Mouse (Mus musculus) myocyte (in vitro differentiated cells): ENCODE measurements at regions not wholly inside any gene's neighbourhood (a gene's known extent, or its start where the extent isn't known, plus 50 kb on each side); places are given as distances from the start of the nearest gene placed in this dataset.

ENCODE experiments used
- H3K27me3 ChIP-seq: one replicate; pipeline ENCODE4 v1.6.1; 2011; ENCODE audit not compliant: control insufficient read depth, insufficient read depth, insufficient read length
- H3K36me3 ChIP-seq: one replicate; pipeline ENCODE4 v1.6.1; 2011; ENCODE audit not compliant: control insufficient read depth, insufficient read depth
- H3K4me2 ChIP-seq: one replicate; pipeline ENCODE4 v1.6.1; 2011; ENCODE audit warnings: low read depth, control low read depth
- H3K4me3 ChIP-seq: one replicate; pipeline ENCODE4 v1.5.1; 2011; ENCODE audit warnings: mild to moderate bottlenecking, control low read depth, moderate library complexity
- H3K79me2 ChIP-seq: one replicate; pipeline ENCODE4 v1.6.1; 2011; ENCODE audit not compliant: control insufficient read depth, insufficient read depth
- H3ac ChIP-seq: one replicate; pipeline ENCODE4 v1.6.1; 2011; ENCODE audit not compliant: control insufficient read depth, insufficient read length
- CEBPB ChIP-seq: IDR thresholded peaks from 2 replicates; pipeline ENCODE4 v1.6.1; 2011; ENCODE audit warnings: mild to moderate bottlenecking, moderate library complexity; ENCODE audit not compliant: poor library complexity, insufficient read depth, severe bottlenecking
- E2F4 ChIP-seq: IDR thresholded peaks from one replicate; pipeline ENCODE4 v1.6.1; 2011; ENCODE audit warnings: mild to moderate bottlenecking, control low read depth, moderate library complexity; ENCODE audit not compliant: insufficient read depth
- MAX ChIP-seq: IDR thresholded peaks from one replicate; pipeline ENCODE4 v1.6.1; 2011; ENCODE audit warnings: low read depth, mild to moderate bottlenecking, control low read depth
- MYOD1 ChIP-seq, 3 experiments: IDR thresholded peaks; one replicate each; pipeline ENCODE4 v1.6.1; 2011; ENCODE audit warnings: control low read depth in 2 of 3, low read depth in 2 of 3, mild to moderate bottlenecking in 2 of 3, moderate library complexity in 1 of 3; ENCODE audit not compliant: insufficient read length in 2 of 3, control insufficient read depth in 1 of 3
- MYOG ChIP-seq, 3 experiments: IDR thresholded peaks; one replicate each; pipeline ENCODE4 v1.6.1; 2011; ENCODE audit warnings: control low read depth in 2 of 3, low read depth in 2 of 3, mild to moderate bottlenecking in 2 of 3; ENCODE audit not compliant: insufficient read length in 2 of 3, control insufficient read depth in 1 of 3, insufficient read depth in 1 of 3
- POLR2A ChIP-seq: IDR thresholded peaks from one replicate; pipeline ENCODE4 v1.6.1; 2011; ENCODE audit warnings: low read depth, mild to moderate bottlenecking, control low read depth, moderate library complexity; ENCODE audit not compliant: insufficient read length
- POLR2AphosphoS2 ChIP-seq: IDR thresholded peaks from one replicate; pipeline ENCODE4 v1.6.1; 2011; ENCODE audit warnings: low read depth, control low read depth; ENCODE audit not compliant: insufficient read length
- REST ChIP-seq: IDR thresholded peaks from one replicate; pipeline ENCODE4 v1.6.1; 2011; ENCODE audit warnings: mild to moderate bottlenecking, control low read depth, moderate library complexity; ENCODE audit not compliant: insufficient read depth, insufficient read length
- SRF ChIP-seq: IDR thresholded peaks from one replicate; pipeline ENCODE4 v1.6.1; 2011; ENCODE audit warnings: low read depth; ENCODE audit not compliant: control insufficient read depth, insufficient read length
- TCF12 ChIP-seq: IDR thresholded peaks from one replicate; pipeline ENCODE4 v1.6.1; 2011; ENCODE audit warnings: mild to moderate bottlenecking, control low read depth; ENCODE audit not compliant: poor library complexity, insufficient read depth, severe bottlenecking
- TCF3 ChIP-seq: IDR thresholded peaks from one replicate; pipeline ENCODE4 v1.6.1; 2011; ENCODE audit warnings: low read depth, control low read depth; ENCODE audit not compliant: insufficient read length
- USF1 ChIP-seq: IDR thresholded peaks from one replicate; pipeline ENCODE4 v1.6.1; 2011; ENCODE audit warnings: low read depth, mild to moderate bottlenecking, control low read depth, moderate library complexity

DNA sequence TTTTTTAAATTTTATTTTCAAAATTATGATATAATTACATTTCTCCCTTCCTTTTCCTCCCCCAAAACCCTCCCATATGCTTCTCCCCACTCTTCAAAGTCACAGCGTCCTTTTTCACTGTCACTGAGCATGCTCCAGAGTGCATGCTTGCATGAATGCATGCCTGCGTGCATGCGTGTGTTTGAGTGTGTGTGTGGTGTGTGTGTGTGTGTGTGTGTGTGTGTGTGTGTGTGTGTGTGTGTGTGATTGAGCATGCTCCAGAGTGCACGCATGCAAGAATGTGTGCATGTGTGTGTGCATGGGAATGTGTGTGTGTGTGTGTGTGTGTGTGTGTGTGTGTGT is 101.6 kb upstream of the Kitl start:
- Histone ChIP-seq H3K4me3 (no peak overlapping the region), H3K4me2 (no peak overlapping the region), H3K36me3 (no peaks in the 10 kb centered on the region), H3K79me2 (no peaks in the 10 kb centered on the region), H3K27me3 (no peaks in the 10 kb centered on the region), H3ac (no peak overlapping the region)
- TF ChIP-seq USF1 (no peak), CEBPB (no peak), MYOD1 (IDR thresholded peaks at IDR 0.05; ENCODE audit: control insufficient read depth in 1 of 3, insufficient read length in 2 of 3, low read depth in 2 of 3) (no peak), MYOG (IDR thresholded peaks at IDR 0.05; ENCODE audit: control insufficient read depth in 1 of 3, insufficient read depth in 1 of 3, insufficient read length in 2 of 3, low read depth in 2 of 3) (no peak), SRF (no peak), POLR2A (no peak), POLR2AphosphoS2 (no peak), MAX (no peak), TCF3 (no peak), E2F4 (no peak), REST (no peak), TCF12 (no peak)

DNA sequence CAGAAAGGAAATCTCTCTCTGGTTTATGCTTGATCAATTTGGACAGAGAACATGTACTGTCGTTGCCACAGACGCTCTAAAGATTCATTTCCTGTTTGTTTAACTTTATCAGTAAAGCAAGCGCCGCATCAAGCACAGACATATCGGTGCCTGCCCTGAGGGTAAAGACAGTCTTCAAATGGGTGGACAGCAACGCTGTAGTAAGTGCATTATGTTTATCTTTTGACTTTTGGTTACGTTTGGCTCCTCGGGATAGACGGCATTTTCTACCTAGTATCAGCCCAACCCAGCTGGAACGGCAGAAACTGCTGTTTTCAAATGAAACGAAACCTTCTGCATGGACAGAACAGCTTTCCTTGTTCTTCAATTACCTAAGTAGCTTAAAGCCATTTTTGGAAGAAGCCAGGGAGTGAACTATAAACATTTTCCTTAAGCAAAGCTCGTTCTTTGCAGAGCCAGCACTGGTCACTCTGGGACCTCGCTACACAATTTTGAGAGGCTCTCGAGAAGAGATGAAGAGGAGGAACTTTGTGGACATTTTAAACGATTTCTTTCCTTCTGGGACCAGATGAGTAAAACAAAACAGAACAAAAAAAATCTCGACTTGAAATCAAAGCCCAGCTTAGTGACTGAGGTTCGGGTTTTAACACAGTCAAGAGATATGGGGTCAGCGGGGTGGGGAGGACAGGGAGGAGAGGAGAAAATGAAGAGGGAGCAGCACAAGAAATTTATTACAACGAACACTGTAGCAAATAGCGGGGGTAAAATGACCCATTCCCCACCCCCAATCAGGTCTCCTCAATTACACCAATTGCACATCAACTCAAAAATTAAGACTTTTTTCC is 102.2 kb upstream of the Kitl start:
- no peaks in the 10 kb centered on the region for H3K36me3 ChIP-seq
- no peak overlapping the region for H3K4me3 ChIP-seq
- no peak overlapping the region for H3K4me2 ChIP-seq
- TF ChIP-seq MYOD1 (IDR thresholded peaks at IDR 0.05; ENCODE audit: control insufficient read depth in 1 of 3, insufficient read length in 2 of 3, low read depth in 2 of 3) (no peak), TCF3 (no peak), TCF12 (no peak), E2F4 (no peak), CEBPB (no peak), MYOG (IDR thresholded peaks at IDR 0.05; ENCODE audit: control insufficient read depth in 1 of 3, insufficient read depth in 1 of 3, insufficient read length in 2 of 3, low read depth in 2 of 3) (no peak), SRF (no peak), REST (no peak), USF1 (no peak), MAX (no peak), POLR2AphosphoS2 (no peak), POLR2A (no peak)
- no peaks in the 10 kb centered on the region for H3K27me3 ChIP-seq
- no peaks in the 10 kb centered on the region for H3K79me2 ChIP-seq
- no peak overlapping the region for H3ac ChIP-seq

GRCm38 (mm10) chr10:99910011-99910723 is 105.3 kb upstream of the Kitl start:
- Histone ChIP-seq H3K4me2 (peak overlapping the region; percentile 40), H3K36me3 (no peaks in the 10 kb centered on the region), H3K79me2 (no peaks in the 10 kb centered on the region), H3K27me3 (no peaks in the 10 kb centered on the region), H3K4me3 (no peak overlapping the region), H3ac (no peak overlapping the region)
- TF ChIP-seq MYOG (IDR thresholded peaks at IDR 0.05; ENCODE audit: control insufficient read depth in 1 of 3, insufficient read depth in 1 of 3, insufficient read length in 2 of 3, low read depth in 2 of 3) (peak in 1 of 3 experiments; percentile 23), CEBPB (peak; percentile 56), MYOD1 (IDR thresholded peaks at IDR 0.05; ENCODE audit: control insufficient read depth in 1 of 3, insufficient read length in 2 of 3, low read depth in 2 of 3) (peak in 2 of 3 experiments; percentile 23 to 51), SRF (no peak), TCF12 (peak; percentile 14), POLR2AphosphoS2 (no peak), POLR2A (no peak), MAX (no peak)

GRCm38 (mm10) chr10:99908044-99908443 is 107.4 kb upstream of the Kitl start:
- TF ChIP-seq TCF3 (no peak), SRF (no peak), POLR2AphosphoS2 (no peak), POLR2A (no peak), E2F4 (no peak), CEBPB (no peak), MYOD1 (IDR thresholded peaks at IDR 0.05; ENCODE audit: control insufficient read depth in 1 of 3, insufficient read length in 2 of 3, low read depth in 2 of 3) (no peak), MAX (no peak), USF1 (no peak), REST (no peak), MYOG (IDR thresholded peaks at IDR 0.05; ENCODE audit: control insufficient read depth in 1 of 3, insufficient read depth in 1 of 3, insufficient read length in 2 of 3, low read depth in 2 of 3) (no peak), TCF12 (no peak)
- Histone ChIP-seq H3K36me3 (no peaks in the 10 kb centered on the region), H3ac (no peak overlapping the region), H3K4me3 (no peak overlapping the region), H3K79me2 (no peaks in the 10 kb centered on the region), H3K4me2 (no peak overlapping the region), H3K27me3 (no peaks in the 10 kb centered on the region)
